Mouse (Mus musculus) cerebellum, adult 11 months (tissue): Measurements from ENCODE around the gene Pcdh18.

Experiments
- DNase-seq: peaks from one replicate; pipeline ENCODE4 v3.0.0; 2022

Gene Pcdh18

DNA sequence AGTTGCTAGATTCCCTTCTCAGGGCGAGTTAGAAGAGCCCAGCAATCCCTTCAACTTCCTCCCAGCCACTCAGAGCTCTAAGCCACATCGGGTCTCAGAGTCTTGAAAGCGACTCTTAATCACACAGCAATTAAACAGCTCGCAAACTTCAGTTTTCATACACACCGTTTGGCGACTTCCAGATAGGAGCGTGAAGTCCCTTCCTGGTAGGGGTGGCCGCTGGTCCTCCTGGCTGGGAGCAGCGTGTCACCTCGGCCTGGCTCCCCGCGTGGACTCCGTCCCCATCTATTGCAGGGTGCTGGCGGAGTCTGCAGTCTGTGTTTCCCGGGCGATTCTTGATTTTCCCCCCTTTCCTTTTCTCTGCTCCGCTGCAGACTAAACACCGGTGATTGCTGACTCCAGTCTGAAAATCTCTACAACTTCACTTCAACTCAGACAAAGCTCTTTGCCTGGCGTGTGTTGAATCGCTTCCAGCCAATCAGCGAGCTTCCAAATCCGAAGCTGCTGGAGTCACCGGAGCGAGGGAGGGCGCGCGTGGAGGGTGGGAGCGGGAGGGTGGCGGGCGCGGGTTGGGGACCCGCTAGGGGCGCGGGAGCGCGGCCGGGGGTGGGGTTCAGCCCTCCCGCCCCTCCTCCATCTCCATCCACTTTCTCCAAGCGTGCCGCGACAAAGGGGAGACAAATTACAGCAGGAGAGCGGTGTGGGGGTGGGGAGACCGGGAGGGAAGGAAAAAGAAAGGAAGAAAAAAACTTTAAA lies at the start of gene Pcdh18:
Gene Pcdh18 (minus strand): TSS at position 456 of the 756 bp plus-strand sequence.
- peak; percentile 5 for DNase-seq

DNA sequence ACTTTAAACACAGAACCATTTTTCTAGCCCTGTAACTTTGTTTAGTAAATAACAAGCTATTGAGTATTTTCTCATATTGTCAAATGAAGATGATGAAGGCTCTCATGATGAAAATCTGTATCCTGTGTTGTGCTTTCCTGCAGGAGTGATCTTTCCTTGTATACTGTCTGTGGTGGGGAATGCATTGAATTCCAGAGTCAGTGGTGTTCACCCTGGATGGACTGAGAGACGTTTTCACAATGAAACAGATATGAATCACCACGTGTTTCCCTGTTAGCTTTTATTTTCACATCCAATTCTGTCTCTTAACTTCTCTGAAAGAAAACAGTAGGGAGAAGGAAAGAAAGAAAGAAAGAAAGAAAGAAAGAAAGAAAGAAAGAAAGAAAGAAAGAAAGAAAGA lies 49.7 kb upstream of the Pcdh18 start:
- no peak for DNase-seq

- DNase-seq, result no peak
Observed at GRCm38 (mm10) chr3:49805511-49805910, 48.4 kb upstream of the Pcdh18 start.

- no peak for DNase-seq
Observed at GRCm38 (mm10) chr3:49788296-49788695, 31.2 kb upstream of the Pcdh18 start.

DNA sequence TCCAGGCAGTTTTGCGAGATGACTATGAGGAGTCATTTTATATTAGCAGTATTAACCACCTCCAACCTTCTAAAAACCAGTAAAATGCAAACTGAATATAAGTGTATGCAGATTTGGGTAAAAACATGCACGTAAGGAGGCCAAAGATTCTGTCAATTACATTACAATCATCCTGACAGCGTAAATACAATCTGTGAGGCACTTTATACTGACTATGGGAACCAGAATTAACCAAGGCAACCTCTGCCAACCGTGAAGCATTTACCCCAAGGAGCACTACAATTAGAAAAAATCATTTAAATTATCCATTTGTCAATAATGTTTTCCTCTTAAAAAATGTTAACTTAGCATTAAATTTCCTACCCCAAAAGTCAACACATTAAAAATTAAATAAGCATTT lies 30.6 kb upstream of the Pcdh18 start:
- DNase-seq, result no peak

DNA sequence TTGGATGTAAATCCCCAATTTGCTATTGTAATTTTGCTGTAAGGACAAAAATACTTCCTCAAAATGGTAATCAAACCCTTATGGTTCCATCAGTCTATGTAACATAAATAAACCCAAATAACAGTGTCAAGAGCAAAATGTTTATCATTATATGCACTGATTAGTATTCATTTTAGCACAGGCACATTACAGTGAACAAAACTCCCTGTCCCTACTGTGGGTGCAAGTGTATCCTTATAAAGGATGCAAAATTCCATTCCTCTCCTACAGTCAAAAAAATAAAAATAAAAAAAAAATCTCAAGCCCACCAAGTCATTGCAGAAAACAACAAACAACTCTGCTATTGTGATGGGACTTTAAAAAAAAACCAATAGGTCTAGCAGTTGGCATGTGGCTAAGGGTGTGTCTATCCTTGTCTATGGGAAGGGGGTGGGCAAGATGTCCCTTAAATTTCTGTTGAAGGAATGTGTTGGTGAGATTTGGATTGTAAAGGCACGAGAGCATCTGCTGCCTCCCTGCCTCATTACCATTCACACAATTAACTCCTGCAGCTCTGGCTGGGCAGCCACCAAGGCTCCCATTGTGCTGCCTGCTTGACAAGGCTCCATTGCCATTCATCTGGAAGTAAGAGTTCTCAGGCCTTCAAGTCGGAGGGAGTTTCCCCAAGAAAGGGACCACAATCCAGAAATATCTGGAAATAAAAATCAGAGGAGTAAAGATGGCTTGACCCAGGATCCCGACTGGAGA lies 12.0 kb upstream of the Pcdh18 start:
- DNase-seq, result no peak

GRCm38 (mm10) chr3:49762711-49763110 lies 5.6 kb upstream of the Pcdh18 start:
- DNase-seq, result no peak

DNA sequence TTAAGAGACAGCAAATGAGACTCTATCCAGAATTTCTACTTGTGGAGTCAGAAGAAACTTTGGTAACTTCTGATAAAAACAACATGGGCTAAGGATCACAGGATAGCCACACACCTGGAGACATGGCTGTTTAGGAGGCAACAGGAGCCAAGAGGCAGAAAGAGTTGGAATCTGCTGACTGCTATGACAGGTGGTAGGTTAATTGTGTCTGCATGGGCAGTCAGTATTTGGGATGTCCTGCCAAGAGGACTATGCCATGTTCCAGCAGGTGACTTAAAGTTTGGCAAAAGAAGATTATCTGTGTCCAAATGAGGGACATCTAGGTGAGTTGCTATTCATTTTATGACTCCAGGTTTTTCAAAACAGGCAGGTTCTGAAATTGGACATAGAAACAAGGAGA lies 4.8 kb upstream of the Pcdh18 start:
- DNase-seq, result no peak

- no peak for DNase-seq
Observed at GRCm38 (mm10) chr3:49757626-49758019, 498 bp upstream of the Pcdh18 start.

DNA sequence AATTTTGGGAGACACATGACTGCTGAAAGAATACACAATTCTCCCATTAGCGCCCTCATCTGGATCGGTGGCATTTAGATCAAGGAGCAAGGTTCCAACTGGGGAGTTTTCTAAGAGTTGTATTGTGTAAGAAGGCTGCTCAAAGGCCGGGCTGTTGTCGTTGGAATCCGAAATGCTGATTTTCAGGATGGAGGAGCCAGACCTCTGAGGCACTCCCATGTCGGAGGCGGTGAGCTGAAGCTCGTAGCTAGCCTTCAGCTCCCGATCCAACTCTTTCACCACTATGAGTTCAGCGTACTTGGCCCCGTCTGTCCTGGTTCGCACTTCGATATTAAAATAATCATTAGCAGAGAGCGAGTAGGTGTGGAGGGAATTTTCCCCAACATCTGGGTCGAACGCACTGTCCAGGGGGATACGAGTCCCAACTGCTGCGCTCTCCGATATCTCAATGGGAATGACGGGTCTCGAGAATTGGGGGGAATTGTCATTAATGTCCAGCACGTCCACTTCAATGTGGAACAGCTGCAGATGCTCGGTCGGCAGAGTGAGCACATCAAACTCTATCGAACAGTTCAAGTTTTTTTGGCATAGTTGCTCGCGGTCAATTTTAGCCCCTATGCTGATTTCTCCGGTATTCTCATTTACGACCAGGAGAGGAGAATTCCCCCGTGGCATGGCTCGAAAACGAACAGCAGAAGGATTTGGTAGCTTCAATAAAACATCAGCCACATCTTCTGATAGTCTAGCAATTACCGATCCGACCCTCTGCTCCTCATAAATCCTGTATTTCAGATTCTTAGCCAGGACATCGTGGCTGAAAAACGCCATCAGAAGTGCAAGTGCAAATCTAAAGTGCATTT lies 909 bp downstream of the Pcdh18 start:
- no peak for DNase-seq

DNA sequence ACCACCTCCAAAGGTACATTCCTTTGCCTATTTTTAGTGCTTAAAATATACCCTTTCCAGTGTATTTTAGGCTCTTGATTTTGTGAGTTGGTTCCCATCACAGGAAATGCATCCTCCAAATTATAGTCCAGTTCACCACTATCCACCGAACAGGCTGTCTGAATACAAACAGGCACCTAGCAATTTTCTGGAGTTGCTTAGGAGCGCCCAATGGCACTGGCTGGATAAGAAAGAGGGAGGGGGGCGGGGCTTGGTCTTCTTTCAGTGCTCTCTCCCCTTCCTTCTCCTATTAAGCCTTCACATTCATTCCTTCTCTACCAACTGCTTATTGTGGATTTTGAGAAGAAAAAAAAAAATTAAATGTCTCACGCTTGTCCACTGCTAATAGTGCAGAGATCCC lies 4.4 kb downstream of the Pcdh18 start:
- DNase-seq, result no peak

DNA sequence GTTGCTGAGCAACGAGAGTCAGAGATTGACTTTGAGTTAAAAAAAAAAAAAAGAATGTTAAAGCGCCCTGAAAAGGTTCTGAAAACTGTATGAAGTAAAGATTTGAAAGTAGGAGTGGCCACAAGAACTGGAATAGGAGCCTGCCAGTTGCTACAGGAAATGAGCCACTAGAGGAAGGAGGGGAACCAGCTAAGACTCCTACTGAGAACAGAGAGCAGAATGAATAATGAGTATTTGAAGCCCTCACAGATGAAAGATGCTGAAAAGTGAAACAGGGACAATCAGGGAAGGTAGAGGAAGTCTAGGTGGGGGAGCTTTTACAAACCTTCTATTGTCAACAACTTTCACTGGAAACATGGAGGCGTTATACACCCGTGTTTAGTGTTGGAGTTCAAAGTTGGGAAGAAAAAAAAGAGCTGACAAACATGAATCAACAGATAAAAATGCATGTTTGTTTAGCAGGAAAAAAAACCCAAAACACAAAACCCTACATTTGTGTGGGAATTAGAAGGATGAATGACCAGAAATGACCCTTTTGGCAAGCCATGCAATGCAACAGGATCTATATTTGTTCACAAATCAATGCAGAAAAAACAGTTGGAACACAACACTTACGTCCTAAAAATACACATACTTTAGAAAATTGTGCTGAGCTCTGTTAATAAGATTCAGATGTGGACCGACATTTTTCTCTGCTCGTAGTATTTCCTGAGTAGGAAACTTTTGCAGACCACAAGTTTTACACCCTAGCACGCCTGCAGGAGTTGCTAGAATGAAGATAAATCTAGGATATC lies 7.4 kb downstream of the Pcdh18 start:
- no peak for DNase-seq

DNA sequence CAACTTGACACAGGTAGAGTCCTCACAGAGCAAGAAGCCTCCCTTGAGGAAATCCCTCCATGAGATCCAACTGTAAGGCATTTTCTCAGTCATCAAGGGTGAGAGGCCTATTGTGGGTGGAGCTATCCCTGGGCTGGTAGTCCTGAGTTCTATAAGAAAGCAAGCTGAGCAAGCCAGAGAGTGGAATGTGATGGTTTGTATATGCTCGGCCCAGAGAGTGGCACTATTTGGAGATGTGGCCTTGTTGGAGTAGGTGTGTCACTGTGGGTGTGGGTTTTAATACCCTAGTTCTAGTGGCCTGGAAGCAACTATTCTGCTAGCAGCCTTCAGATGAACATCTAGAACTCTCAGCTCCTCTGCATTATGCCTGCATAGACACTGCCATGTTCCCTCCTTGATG lies 9.1 kb downstream of the Pcdh18 start:
- DNase-seq, result no peak

DNA sequence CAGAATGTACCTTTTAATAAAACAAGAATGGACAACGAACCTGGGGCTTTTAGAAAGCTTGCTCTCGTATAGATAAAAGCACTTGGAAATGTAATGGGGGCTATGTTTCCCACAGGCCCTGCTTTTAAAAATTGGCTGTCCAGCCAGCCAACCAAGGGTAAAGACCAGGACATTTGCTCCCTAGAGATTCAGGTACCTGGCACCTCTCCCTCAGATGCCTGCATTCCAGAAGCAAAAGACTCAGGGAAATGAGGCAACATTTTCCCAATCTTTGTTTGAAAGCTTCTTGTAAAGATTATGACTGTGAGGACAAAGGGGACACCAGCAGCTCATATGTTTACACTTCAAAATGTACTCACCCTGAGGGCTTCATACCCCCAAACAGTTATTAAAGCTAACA lies 18.1 kb downstream of the Pcdh18 start:
- no peak for DNase-seq

DNA sequence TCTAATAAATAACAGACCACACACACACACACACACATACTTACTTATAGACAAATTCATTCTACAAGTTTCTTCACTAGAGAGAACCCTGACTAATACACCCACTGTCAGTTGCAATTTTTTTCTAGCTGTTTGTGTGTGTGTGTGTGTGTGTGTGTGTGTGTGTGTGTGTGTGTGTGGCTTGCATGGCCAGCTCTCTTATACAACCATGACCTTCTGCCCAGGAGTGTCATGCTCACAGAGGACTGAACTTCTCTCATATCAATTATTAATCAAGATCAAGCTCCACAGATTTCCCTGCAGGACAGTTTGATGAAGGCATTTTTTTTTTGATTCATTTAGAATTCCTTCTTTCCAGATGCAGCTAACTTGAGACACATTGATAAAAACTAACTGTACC lies 18.6 kb downstream of the Pcdh18 start:
- DNase-seq, result no peak

DNA sequence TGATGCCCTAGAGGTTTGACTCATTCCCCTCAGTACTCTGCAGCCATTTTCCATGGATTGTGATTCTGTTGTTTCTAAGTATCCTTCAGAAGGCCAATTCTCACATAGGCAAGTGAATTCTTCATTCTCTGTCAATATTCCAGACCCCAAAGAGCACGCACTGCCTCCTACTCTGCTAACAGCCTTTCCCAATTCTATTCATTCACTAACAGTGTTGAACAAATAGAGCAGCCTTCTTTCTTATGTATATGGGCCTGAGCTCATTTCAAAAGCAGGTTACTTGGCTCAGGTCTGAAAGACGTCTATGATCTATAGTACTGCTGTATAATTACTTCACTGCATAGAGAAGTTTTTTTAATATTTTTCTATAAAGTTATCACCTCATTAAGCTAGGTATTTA lies 50.6 kb downstream of the Pcdh18 start:
- DNase-seq, result no peak

DNA sequence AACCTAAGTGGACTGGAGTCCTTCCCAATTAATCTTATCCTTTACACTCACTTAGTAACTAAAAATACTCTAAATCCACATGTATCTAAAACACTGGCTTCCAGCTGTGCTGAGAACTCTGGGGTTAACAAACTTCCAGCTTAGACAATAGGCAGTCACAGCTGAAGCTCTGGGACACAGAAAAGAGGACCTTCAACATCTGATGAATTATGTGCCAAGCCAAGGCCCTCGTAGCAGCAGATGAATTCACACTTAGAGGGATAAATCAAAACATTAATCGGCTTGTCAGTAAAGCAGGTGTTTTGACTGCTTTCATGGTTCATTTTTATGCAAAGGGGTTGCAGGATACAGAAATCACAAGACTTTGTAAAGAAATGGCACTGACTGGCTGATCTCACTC lies 57.2 kb downstream of the Pcdh18 start:
- DNase-seq, result no peak
